Mouse (Mus musculus) bone marrow, adult 2 months (tissue): ENCODE measurements around the gene Ndufs4. TPM values are rescaled to one million over a fixed set of nuclear protein-coding genes. Genes with fewer than 3 reads are reported as not detected.

Source experiments
- H3K27ac ChIP-seq: fragments of 200-500 bp; 2 replicates; pipeline ENCODE4 v1.5.1; 2012; ENCODE audit warnings: low read depth, mild to moderate bottlenecking, control low read depth, inconsistent platforms, low read length; ENCODE audit not compliant: control insufficient read depth, poor library complexity, insufficient read depth
- H3K4me1 ChIP-seq: fragments of 200-500 bp; 2 replicates; pipeline ENCODE4 v1.6.1; 2011; ENCODE audit warnings: low read length; ENCODE audit not compliant: control insufficient read depth, insufficient read depth
- H3K4me3 ChIP-seq: fragments of 200-500 bp; replicated peaks from 2 replicates; pipeline ENCODE3; 2011; ENCODE audit warnings: mild to moderate bottlenecking, low read depth, low read length, control low read depth; ENCODE audit not compliant: control insufficient read depth
- CTCF ChIP-seq: fragments of 200-500 bp; IDR thresholded peaks from 2 replicates; pipeline ENCODE4 v1.5.1; 2011; ENCODE audit warnings: low read length, control low read depth; ENCODE audit not compliant: control insufficient read depth, insufficient read depth
- POLR2A ChIP-seq: fragments of 200-500 bp; IDR thresholded peaks from 2 replicates; pipeline ENCODE4 v1.6.1; 2011; ENCODE audit warnings: low read depth, mild to moderate bottlenecking, control low read depth, low read length, borderline replicate concordance; ENCODE audit not compliant: control insufficient read depth
- WGBS: fragments of 180-500 bp; shearing (Covaris S2); methylation state at CpG from one replicate; pipeline ENCODE4 v1.1.7; 2018; 5-methylcytosine and 5-hydroxymethylcytosine counted together
- polyA plus RNA-seq: library from polyadenylated mRNA; stranded (reverse); fragments of >200 nt; gene quantifications from 2 replicates; pipeline ENCODE4 v1.2.4, GENCODE M21; 2011; ENCODE audit warnings: low replicate concordance; ENCODE audit not compliant: missing spikeins, insufficient read depth, insufficient read length

The Ndufs4 gene
- polyA plus RNA-seq, 1 experiment, result 93.8 TPM

- no peak overlapping the region for H3K27ac ChIP-seq
- H3K4me1 ChIP-seq, result no peaks in the 10 kb centered on the region; the same call in 1 of the 2 replicates
- no peak for TF ChIP-seq CTCF
- no peak for TF ChIP-seq POLR2A
- 70% methylated on average over 2 of the region's 2 CpGs for WGBS
- H3K4me3 ChIP-seq, result no peak overlapping the region
These were observed 10.8 kb upstream of the Ndufs4 start for GRCm38 (mm10) chr13:114398906-114399305.

GRCm38 (mm10) chr13:114397281-114397680 is 9.2 kb upstream of the Ndufs4 start:
- WGBS, result 82% methylated on average over 9 of the region's 9 CpGs
- H3K27ac ChIP-seq, result no peak overlapping the region
- TF ChIP-seq CTCF (no peak), POLR2A (no peak)
- H3K4me3 ChIP-seq, result no peak overlapping the region
- no peaks in the 10 kb centered on the region; the same call in 1 of the 2 replicates for H3K4me1 ChIP-seq

- 73% methylated on average over 10 of the region's 10 CpGs for WGBS
- Histone ChIP-seq H3K4me3 (no peak overlapping the region), H3K4me1 (no peaks in the 10 kb centered on the region; the same call in 1 of the 2 replicates), H3K27ac (no peak overlapping the region)
- no peak for TF ChIP-seq POLR2A
- TF ChIP-seq CTCF, result no peak
These were observed 8.8 kb upstream of the Ndufs4 start for GRCm38 (mm10) chr13:114396863-114397262.

GRCm38 (mm10) chr13:114394784-114395183 is 6.7 kb upstream of the Ndufs4 start:
- H3K4me3 ChIP-seq, result no peak overlapping the region
- H3K4me1 ChIP-seq, result no peaks in the 10 kb centered on the region; the same call in 1 of the 2 replicates
- TF ChIP-seq POLR2A (no peak), CTCF (no peak)

GRCm38 (mm10) chr13:114392501-114392900 is 4.4 kb upstream of the Ndufs4 start:
- H3K4me1 ChIP-seq, result no peaks in the 10 kb centered on the region; the same call in 1 of the 2 replicates
- TF ChIP-seq POLR2A, result no peak
- TF ChIP-seq CTCF, result no peak
- no peak overlapping the region for H3K27ac ChIP-seq
- no peak overlapping the region for H3K4me3 ChIP-seq

More at GRCm38 (mm10) chr13:114394784-114395183, 6.7 kb upstream of the Ndufs4 start:
- H3K27ac ChIP-seq, result no peak overlapping the region
- WGBS, result 93% methylated on average over 2 of the region's 2 CpGs

- no peaks in the 10 kb centered on the region for H3K4me1 ChIP-seq
- H3K4me3 ChIP-seq, result peak overlapping the region; percentile 80
- under 1% methylated on average over 37 of the region's 37 CpGs for WGBS
- no peak overlapping the region for H3K27ac ChIP-seq
- TF ChIP-seq POLR2A (0 out of 2 replicates have a peak, but pooled peaks have one; percentile 51), CTCF (no peak)
These were observed 412 bp downstream of the Ndufs4 start for GRCm38 (mm10) chr13:114387521-114388171.

GRCm38 (mm10) chr13:114387074-114387487 is 977 bp downstream of the Ndufs4 start:
- peak overlapping the region; percentile 80 for H3K4me3 ChIP-seq
- no peak for TF ChIP-seq POLR2A
- no peak for TF ChIP-seq CTCF
- WGBS, result 1% methylated on average over 10 of the region's 10 CpGs
- no peak overlapping the region for H3K27ac ChIP-seq
- no peaks in the 10 kb centered on the region for H3K4me1 ChIP-seq

- WGBS, result 64% methylated on average over 4 of the region's 4 CpGs
- Histone ChIP-seq H3K4me3 (no peak overlapping the region), H3K4me1 (no peaks in the 10 kb centered on the region; the same call in none of the 2 replicates), H3K27ac (no peak overlapping the region)
- TF ChIP-seq POLR2A (no peak), CTCF (no peak)
These were observed 11.5 kb downstream of the Ndufs4 start for GRCm38 (mm10) chr13:114376511-114376910.

GRCm38 (mm10) chr13:114362086-114362485 is 26.0 kb downstream of the Ndufs4 start:
- WGBS, result 89% methylated on average over 3 of the region's 3 CpGs
- Histone ChIP-seq H3K27ac (no peak overlapping the region), H3K4me1 (no peaks in the 10 kb centered on the region), H3K4me3 (no peak overlapping the region)
- no peak for TF ChIP-seq CTCF
- TF ChIP-seq POLR2A, result no peak
